Mouse (Mus musculus) testis, adult 2 months (tissue): Measurements from ENCODE around the gene Rpl10a.

Experiments
- CTCF ChIP-seq: fragments of 200-500 bp; IDR thresholded peaks from 2 replicates; pipeline ENCODE4 v1.5.1; 2012; ENCODE audit warnings: low read depth, mild to moderate bottlenecking, inconsistent platforms, low read length, moderate library complexity; ENCODE audit not compliant: control insufficient read depth, insufficient read depth, insufficient replicate concordance
- POLR2A ChIP-seq: fragments of 200-500 bp; IDR thresholded peaks from 2 replicates; pipeline ENCODE4 v1.6.1; 2012; ENCODE audit warnings: low read depth, mild to moderate bottlenecking, inconsistent platforms, low read length, moderate library complexity; ENCODE audit not compliant: control insufficient read depth

- TF ChIP-seq CTCF (no peak), POLR2A (no peak)
Observed at GRCm38 (mm10) chr17:28281866-28282441, 46.3 kb upstream of the Rpl10a start.
